Mouse (Mus musculus) midbrain, postnatal 0 days (tissue): ENCODE measurements at regions not wholly inside any gene's neighbourhood (a gene's known extent, or its start where the extent isn't known, plus 50 kb on each side); places are given as distances from the start of the nearest gene placed in this dataset.

Experiments
- ATAC-seq: fragments of 200-750 bp; cut with Nextera tagmentation; 2 replicates; pipeline ENCODE4 v1.8.0; 2017; ENCODE audit warnings: moderate number of reproducible peaks, mild to moderate bottlenecking, moderate TSS enrichment, moderate library complexity; ENCODE audit not compliant: low FRiP score
- DNase-seq: peaks from one replicate; pipeline ENCODE4 v3.0.0-alpha.2; 2015; ENCODE audit warnings: low spot score
- H3K27ac ChIP-seq: fragments of 300-500 bp; sonication (generic); 2 replicates; pipeline ENCODE4 v1.5.1; 2014; ENCODE audit warnings: low read depth, mild to moderate bottlenecking, low read length, mixed read lengths
- H3K27me3 ChIP-seq: fragments of 300-500 bp; sonication (generic); 2 replicates; pipeline ENCODE4 v1.6.1; 2014; ENCODE audit warnings: low read length, control low read depth, mixed read lengths; ENCODE audit not compliant: insufficient read depth
- H3K36me3 ChIP-seq: fragments of 300-500 bp; sonication (generic); 2 replicates; pipeline ENCODE4 v1.6.1; 2014; ENCODE audit warnings: low read length, control low read depth, mixed read lengths; ENCODE audit not compliant: insufficient read depth
- H3K4me1 ChIP-seq: fragments of 300-500 bp; sonication (generic); 2 replicates; pipeline ENCODE4 v1.6.1; 2014; ENCODE audit warnings: mild to moderate bottlenecking, control low read depth, antibody characterized with exemption, low read length, mixed read lengths; ENCODE audit not compliant: insufficient read depth
- H3K4me2 ChIP-seq: fragments of 300-500 bp; sonication (generic); 2 replicates; pipeline ENCODE4 v1.6.1; 2014; ENCODE audit warnings: low read depth, mild to moderate bottlenecking, low read length, mixed read lengths; ENCODE audit not compliant: poor library complexity, severe bottlenecking
- H3K4me3 ChIP-seq: fragments of 300-500 bp; sonication (generic); 2 replicates; pipeline ENCODE4 v1.5.1; 2014; ENCODE audit warnings: low read depth, mild to moderate bottlenecking, low read length, moderate library complexity
- H3K9ac ChIP-seq: fragments of 300-500 bp; sonication (generic); replicated peaks from 2 replicates; pipeline ENCODE4 v1.6.1; 2014; ENCODE audit warnings: mild to moderate bottlenecking, low read length, moderate library complexity, mixed read lengths; ENCODE audit not compliant: poor library complexity, severe bottlenecking
- H3K9me3 ChIP-seq: fragments of 300-500 bp; sonication (generic); 2 replicates; pipeline ENCODE4 v1.6.1; 2016; ENCODE audit warnings: low read length, control low read depth
- CTCF ChIP-seq: IDR thresholded peaks from 2 replicates; pipeline ENCODE4 v1.5.1; 2016; ENCODE audit warnings: antibody characterized with exemption, mild to moderate bottlenecking
- WGBS: fragments of 180-500 bp; shearing (Covaris S2); extraction: QIAGEN DNeasy Blood & Tissue Kit; methylation state at CpG from one replicate; pipeline ENCODE4 v1.1.7; 2014; 5-methylcytosine and 5-hydroxymethylcytosine counted together

DNA sequence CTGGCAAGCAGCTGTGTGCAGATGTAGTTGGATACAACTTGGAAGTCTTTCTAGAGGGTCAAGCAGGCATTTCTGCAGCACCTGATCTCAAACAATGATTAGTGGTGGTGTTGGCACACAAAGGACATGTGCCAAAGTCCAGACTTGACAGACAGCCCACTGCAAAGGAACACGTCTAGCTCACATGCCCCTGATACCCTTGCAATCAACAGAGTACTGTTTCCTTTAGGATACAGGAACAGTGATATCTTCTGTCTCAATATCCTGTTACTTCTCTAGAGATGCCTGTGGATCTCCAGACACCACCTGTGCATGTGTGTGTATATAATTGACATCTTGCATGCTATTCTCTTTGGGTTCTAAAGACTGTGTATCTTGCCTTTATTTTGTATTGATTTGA is 267.8 kb downstream of the Adra2a start:
- Histone ChIP-seq H3K36me3 (no peaks in the 10 kb centered on the region), H3K4me1 (no peaks in the 10 kb centered on the region), H3K9ac (no peak overlapping the region), H3K4me2 (no peak overlapping the region), H3K27me3 (no peaks in the 10 kb centered on the region), H3K4me3 (no peak overlapping the region), H3K27ac (no peak overlapping the region), H3K9me3 (no peaks in the 10 kb centered on the region)
- no peak for DNase-seq
- WGBS = 87% methylated on average over 1 of the region's 1 CpGs
- no peak for ATAC-seq
- TF ChIP-seq CTCF = no peak

DNA sequence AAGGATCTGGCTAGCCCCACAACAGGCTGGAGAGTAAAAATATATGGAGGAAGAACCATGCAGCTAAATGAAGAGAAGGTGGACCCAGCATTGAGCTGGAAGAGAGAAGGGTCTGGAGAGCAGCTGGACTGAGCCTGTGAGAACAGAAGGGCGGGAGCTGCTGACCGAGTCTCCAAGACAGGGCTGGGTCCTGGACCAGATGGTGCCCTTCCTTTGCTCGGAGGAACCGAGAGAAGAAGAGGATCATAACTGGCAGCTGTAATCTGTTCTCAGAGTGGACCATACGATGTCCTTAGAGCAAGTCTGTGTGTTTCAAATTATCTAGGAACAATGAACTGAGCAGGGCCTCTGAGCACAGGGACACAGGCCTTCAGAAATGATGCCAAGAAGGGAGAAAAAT is 279.3 kb downstream of the Adra2a start:
- H3K9ac ChIP-seq = no peak overlapping the region
- no peak overlapping the region for H3K27ac ChIP-seq
- TF ChIP-seq CTCF = no peak
- H3K9me3 ChIP-seq = no peaks in the 10 kb centered on the region
- no peaks in the 10 kb centered on the region for H3K4me1 ChIP-seq
- no peaks in the 10 kb centered on the region for H3K27me3 ChIP-seq
- DNase-seq (peak; percentile 7), ATAC-seq (no peak)
- H3K4me3 ChIP-seq = no peak overlapping the region
- no peak overlapping the region for H3K4me2 ChIP-seq
- H3K36me3 ChIP-seq = no peaks in the 10 kb centered on the region
- 77% methylated on average over 5 of the region's 5 CpGs for WGBS

- peak; percentile 25; the same call in 1 of the 2 replicates for TF ChIP-seq CTCF
- no peak for ATAC-seq
- no peak overlapping the region for H3K4me3 ChIP-seq
- no peak for DNase-seq
- H3K9ac ChIP-seq = no peak overlapping the region
- no peaks in the 10 kb centered on the region for H3K9me3 ChIP-seq
- H3K27ac ChIP-seq = no peak overlapping the region
- H3K4me2 ChIP-seq = no peak overlapping the region
- H3K27me3 ChIP-seq = no peaks in the 10 kb centered on the region
- H3K4me1 ChIP-seq = no peaks in the 10 kb centered on the region
- 64% methylated on average over 4 of the region's 4 CpGs for WGBS
- no peaks in the 10 kb centered on the region for H3K36me3 ChIP-seq
Measured at GRCm38 (mm10) chr19:54324991-54325390, 281.0 kb downstream of the Adra2a start.

GRCm38 (mm10) chr19:54332140-54332539 is 288.2 kb downstream of the Adra2a start:
- no peak for ATAC-seq
- no peak for TF ChIP-seq CTCF
- Histone ChIP-seq H3K27me3 (no peaks in the 10 kb centered on the region), H3K27ac (no peak overlapping the region), H3K9me3 (no peaks in the 10 kb centered on the region; the same call in 1 of the 2 replicates), H3K9ac (no peak overlapping the region), H3K36me3 (no peaks in the 10 kb centered on the region), H3K4me1 (no peaks in the 10 kb centered on the region), H3K4me3 (no peak overlapping the region), H3K4me2 (no peak overlapping the region)
- DNase-seq = no peak
- WGBS = 94% methylated on average over 1 of the region's 1 CpGs

DNA sequence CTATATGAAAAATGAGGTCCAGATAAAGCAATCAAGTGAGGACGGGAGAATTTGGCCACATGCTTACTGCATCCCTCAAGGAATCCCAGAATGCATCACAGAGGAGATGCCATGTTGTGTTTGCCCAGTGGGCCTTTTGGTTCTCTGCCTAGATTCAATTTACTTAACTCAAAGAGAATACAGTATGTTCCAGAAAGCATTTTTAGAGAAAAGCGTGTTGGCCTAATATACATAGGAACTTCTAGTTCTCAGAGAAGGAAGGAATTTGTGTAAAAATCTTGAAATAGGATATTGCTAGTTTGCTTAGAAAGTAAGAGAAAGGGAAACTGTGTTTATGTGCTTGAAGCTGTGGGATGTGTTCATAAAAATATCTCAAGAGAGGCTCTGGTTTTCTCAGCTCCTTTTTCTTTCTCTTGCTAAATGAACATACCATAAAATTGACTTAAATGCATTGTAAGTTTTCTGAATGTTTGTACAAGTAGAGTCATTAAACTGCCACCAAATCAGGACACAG is 296.9 kb downstream of the Adra2a start:
- Histone ChIP-seq H3K4me3 (no peak overlapping the region), H3K36me3 (no peaks in the 10 kb centered on the region), H3K4me2 (no peak overlapping the region), H3K9me3 (no peaks in the 10 kb centered on the region), H3K27ac (no peak overlapping the region), H3K4me1 (no peaks in the 10 kb centered on the region), H3K27me3 (no peaks in the 10 kb centered on the region), H3K9ac (no peak overlapping the region)
- DNase-seq (no peak), ATAC-seq (no peak)
- 86% methylated on average over 2 of the region's 2 CpGs for WGBS
- no peak for TF ChIP-seq CTCF

GRCm38 (mm10) chr19:54359731-54360130 is 315.8 kb downstream of the Adra2a start:
- Histone ChIP-seq H3K4me1 (no peaks in the 10 kb centered on the region), H3K27me3 (no peaks in the 10 kb centered on the region), H3K27ac (no peak overlapping the region), H3K4me3 (no peak overlapping the region), H3K9ac (no peak overlapping the region), H3K36me3 (no peaks in the 10 kb centered on the region), H3K4me2 (no peak overlapping the region), H3K9me3 (no peaks in the 10 kb centered on the region)
- ATAC-seq = no peak
- peak; percentile 21 for DNase-seq
- 78% methylated on average over 7 of the region's 7 CpGs for WGBS
- no peak for TF ChIP-seq CTCF
